Mouse (Mus musculus) naive thymus-derived CD4-positive, alpha-beta T cell, adult 2 months (primary cell): ENCODE results near the gene B3gnt8.

Source experiments
- DNase-seq: peaks from one replicate; pipeline ENCODE4 v3.0.0-alpha.2; 2011; ENCODE audit warnings: low read depth

B3gnt8 gene

GRCm38 (mm10) chr7:25657785-25658184 lies 31.3 kb downstream of the B3gnt8 start:
- DNase-seq: no peak

- peak; percentile 99 for DNase-seq
Observed at GRCm38 (mm10) chr7:25658657-25659472, 32.4 kb downstream of the B3gnt8 start, which contains the start of the genes Bckdha and Exosc5. TSS of gene Bckdha (minus strand) at chr7:25658981. TSS of gene Exosc5 (plus strand) at chr7:25659164.

GRCm38 (mm10) chr7:25666381-25666780 lies 39.9 kb downstream of the B3gnt8 start:
- DNase-seq: no peak

- DNase-seq: no peak
Observed at GRCm38 (mm10) chr7:25669158-25669557, 42.7 kb downstream of the B3gnt8 start.

GRCm38 (mm10) chr7:25669631-25670030 lies 43.2 kb downstream of the B3gnt8 start:
- no peak for DNase-seq

- DNase-seq: no peak
Observed at GRCm38 (mm10) chr7:25670096-25670495, 43.6 kb downstream of the B3gnt8 start.

- DNase-seq: no peak
Observed at GRCm38 (mm10) chr7:25671686-25672085, 45.2 kb downstream of the B3gnt8 start.

- DNase-seq: no peak
Observed at GRCm38 (mm10) chr7:25672442-25672841, 46.0 kb downstream of the B3gnt8 start.

- DNase-seq: peak; percentile 41
Observed at GRCm38 (mm10) chr7:25674297-25674696, 47.8 kb downstream of the B3gnt8 start.

- DNase-seq: peak; percentile 13
Observed at GRCm38 (mm10) chr7:25674719-25675300, 48.4 kb downstream of the B3gnt8 start, which contains the start of gene Tmem91. TSS of gene Tmem91 (minus strand) at chr7:25675166.

- no peak for DNase-seq
Observed at GRCm38 (mm10) chr7:25675405-25675804, 49.0 kb downstream of the B3gnt8 start.

- DNase-seq: no peak
Observed at GRCm38 (mm10) chr7:25676085-25676781, 49.8 kb downstream of the B3gnt8 start.

GRCm38 (mm10) chr7:25677013-25677412 lies 50.6 kb downstream of the B3gnt8 start:
- DNase-seq: no peak

GRCm38 (mm10) chr7:25679971-25680370 lies 53.5 kb downstream of the B3gnt8 start:
- DNase-seq: no peak

- DNase-seq: peak; percentile 98
Observed at GRCm38 (mm10) chr7:25680514-25681258, 54.2 kb downstream of the B3gnt8 start, which contains the start of gene B9d2. TSS of gene B9d2 (plus strand) at chr7:25680780.

- peak; percentile 74 for DNase-seq
Observed at GRCm38 (mm10) chr7:25681341-25682231, 55.1 kb downstream of the B3gnt8 start.

GRCm38 (mm10) chr7:25683474-25684180 lies 57.2 kb downstream of the B3gnt8 start:
- DNase-seq: peak; percentile 73

GRCm38 (mm10) chr7:25684659-25685058 lies 58.2 kb downstream of the B3gnt8 start:
- no peak for DNase-seq
